Mouse (Mus musculus): ENCODE data around the gene Hs3st2.

DNA sequence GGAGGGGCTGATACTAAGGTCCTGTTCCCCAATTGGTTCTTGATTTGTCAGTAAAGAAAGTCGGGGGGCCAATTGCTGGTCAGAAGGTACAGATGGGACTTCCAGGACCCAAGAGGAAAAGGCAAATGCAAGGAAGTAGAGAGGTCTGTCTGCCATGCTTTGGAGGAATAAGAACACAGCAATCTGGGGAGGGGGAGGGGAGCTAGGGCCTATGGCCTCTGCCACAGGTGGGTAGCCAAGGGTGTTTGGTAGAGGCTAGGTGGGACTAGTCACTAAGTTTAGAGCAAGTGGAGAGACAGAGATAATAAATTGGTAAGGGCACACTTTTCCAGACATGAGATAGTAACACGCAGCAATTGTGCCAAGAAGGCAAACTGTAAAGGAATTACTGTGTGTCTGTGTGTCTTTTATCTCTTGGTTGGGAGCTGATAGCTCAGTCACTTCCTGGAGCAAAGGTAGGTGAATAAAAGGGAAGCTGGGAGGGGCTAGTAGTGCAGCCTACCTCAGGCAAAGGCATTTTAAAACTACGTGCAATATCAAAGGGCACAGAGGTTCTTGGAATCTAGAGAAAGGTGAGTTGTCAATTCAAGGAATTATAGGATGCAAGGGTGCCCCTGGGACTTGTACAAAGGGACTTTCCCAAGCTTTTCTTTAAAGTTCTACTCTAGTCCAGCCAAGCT, 43.2 kb upstream of the Hs3st2 start:
- TF ChIP-seq CTCF (IDR thresholded peaks at IDR 0.05) (no peak), EP300 (IDR thresholded peaks at IDR 0.05) (no peak)

All from lung, postnatal 0 days (tissue).